Mouse (Mus musculus): ENCODE results near the gene Ptges3.
A peak's percentile ranks its signal among the peaks of the same experiment; 100 is the strongest.

DNA sequence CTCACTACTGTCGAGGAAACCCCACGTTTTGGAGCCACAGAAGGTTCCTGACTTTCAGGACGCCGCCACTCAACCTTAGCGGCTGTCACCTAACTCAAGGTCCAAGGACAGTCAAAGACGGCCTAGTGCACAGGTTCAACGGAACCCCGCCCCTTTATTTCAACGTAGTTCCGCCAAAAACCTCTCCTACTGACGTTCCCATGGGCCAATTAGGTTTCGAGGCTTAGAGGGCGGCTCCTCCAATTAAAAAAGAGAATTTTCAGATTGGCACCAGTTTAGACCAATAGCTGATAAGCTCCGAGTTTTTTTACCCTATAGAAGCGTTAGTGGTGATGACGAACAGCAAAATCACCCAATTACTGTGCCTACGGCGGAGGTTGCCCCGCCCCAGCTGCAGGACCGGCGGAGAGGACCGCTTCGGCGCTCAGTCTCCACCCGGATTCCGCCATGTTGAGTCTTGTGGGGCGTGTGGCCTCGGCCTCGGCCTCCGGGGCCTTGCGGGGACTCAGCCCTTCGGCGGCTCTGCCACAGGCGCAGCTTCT is 24.2 kb downstream of the Ptges3 start, which contains the start of gene Atp5b:
- TF ChIP-seq ZC3H11A (IDR thresholded peaks at IDR 0.05; ENCODE audit: borderline replicate concordance, low read depth, low read length) (no peak), CHD2 (IDR thresholded peaks at IDR 0.05; ENCODE audit: low read depth, low read length) (peak; percentile 100), MAFK (IDR thresholded peaks at IDR 0.05; ENCODE audit: insufficient read depth, low read depth, low read length) (no peak), ZNF384 (IDR thresholded peaks at IDR 0.05; ENCODE audit: low read depth, low read length) (no peak)
